Comparison of ENCODE assay signal across 19 mouse cellular contexts in genomic region chr7:67457898-67458297, GRCm38 (mm10).
"Had no signal": no experiment of that assay in that cellular context is flagged by ENCODE, and none has a peak within 500 bp of the region (broad histone marks: within the 10 kb centered on the region; RNA-seq: fewer than 3 reads in every experiment).

No protein-coding gene starts in this region.

- DNase-seq: kidney, adult 18-20 months; kidney, adult 9 months; kidney, postnatal 14 days; layer of hippocampus, adult 9-11 months; liver; liver, embryonic 13.5 days; lung, embryonic 14.5 days; lung, postnatal 10 days; lung, postnatal 4 days; retina, postnatal 1 day; right cerebral cortex, postnatal 25 days; thymus, adult 18-20 months; thymus, postnatal 36 days had no signal

- H3K27me3 ChIP-seq: intestine, embryonic 15.5 days; liver, embryonic 13.5 days; neural tube, embryonic 12.5 days had no signal

- H3K4me2 ChIP-seq: intestine, embryonic 15.5 days; limb, embryonic 13.5 days; liver, embryonic 13.5 days; lung, embryonic 14.5 days; midbrain, embryonic 13.5 days; neural tube, embryonic 12.5 days had no signal

- H3K27ac ChIP-seq: intestine, embryonic 15.5 days; layer of hippocampus, adult 2 months; limb, embryonic 10.5 days; limb, embryonic 13.5 days; liver, embryonic 13.5 days; midbrain, embryonic 13.5 days; neural tube, embryonic 12.5 days had no signal

- H3K9ac ChIP-seq: intestine, embryonic 15.5 days; limb, embryonic 13.5 days; liver, embryonic 13.5 days; lung, embryonic 14.5 days; midbrain, embryonic 13.5 days; neural tube, embryonic 12.5 days had no signal

- ATAC-seq: intestine, embryonic 15.5 days; midbrain, embryonic 13.5 days had no signal

- H3K4me3 ChIP-seq: intestine, embryonic 15.5 days; layer of hippocampus, adult 2 months; limb, embryonic 10.5 days; limb, embryonic 13.5 days; liver, embryonic 13.5 days; midbrain, embryonic 13.5 days; neural tube, embryonic 12.5 days had no signal

- H3K9me3 ChIP-seq: intestine, embryonic 15.5 days; limb, embryonic 10.5 days; limb, embryonic 13.5 days; liver, embryonic 13.5 days; midbrain, embryonic 13.5 days; neural tube, embryonic 12.5 days had no signal

- H3K36me3 ChIP-seq: intestine, embryonic 15.5 days; limb, embryonic 10.5 days; limb, embryonic 13.5 days; liver, embryonic 13.5 days; midbrain, embryonic 13.5 days; neural tube, embryonic 12.5 days had no signal
